Mouse (Mus musculus): ENCODE measurements around the gene Actl7a.
A peak's percentile ranks its signal among the peaks of the same experiment; 100 is the strongest.

Gene Actl7a

DNA sequence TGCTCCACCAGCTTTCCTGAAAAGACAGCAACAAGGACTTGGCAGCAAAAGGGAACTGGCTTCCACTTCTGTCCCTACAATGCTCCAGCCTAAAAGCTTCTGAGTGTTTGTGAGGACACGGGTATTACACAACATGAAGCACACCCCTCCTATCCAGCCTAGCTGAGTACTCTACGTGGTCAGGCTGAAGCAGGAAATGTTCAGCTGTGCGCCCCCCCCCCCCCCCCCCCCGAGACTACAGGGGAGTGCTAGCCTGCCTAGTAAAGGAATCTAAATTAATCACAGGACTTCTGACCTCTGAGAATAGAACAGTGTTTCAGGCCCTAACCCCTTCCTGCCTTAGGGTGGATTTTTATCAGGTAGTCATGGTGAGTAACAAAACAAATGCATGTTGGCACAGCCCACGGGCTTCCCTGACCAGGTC, 24.7 kb downstream of the Actl7a start:
- DNase-seq, result no peak

- DNase-seq, result no peak
These were observed 25.7 kb downstream of the Actl7a start for GRCm38 (mm10) chr4:56768913-56769312.

DNA sequence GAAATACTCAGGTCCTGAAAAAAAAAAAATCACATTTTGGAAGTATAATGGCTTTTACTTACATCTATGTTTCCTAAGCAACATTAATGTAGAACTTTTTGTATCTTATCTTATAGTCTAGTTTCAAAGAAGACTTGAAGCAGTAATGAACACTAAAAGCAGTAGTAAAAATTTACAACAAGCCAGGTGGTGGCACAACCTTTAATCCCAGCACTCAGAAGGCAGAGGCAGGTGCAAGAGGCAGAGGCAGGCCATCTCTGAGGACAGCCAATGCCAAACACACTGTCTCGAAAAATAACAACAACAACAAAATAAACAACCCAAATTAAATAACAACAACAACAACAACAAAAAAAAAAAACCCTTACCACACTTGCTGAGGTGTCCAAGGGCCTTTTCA, 27.9 kb downstream of the Actl7a start:
- no peak for DNase-seq

DNA sequence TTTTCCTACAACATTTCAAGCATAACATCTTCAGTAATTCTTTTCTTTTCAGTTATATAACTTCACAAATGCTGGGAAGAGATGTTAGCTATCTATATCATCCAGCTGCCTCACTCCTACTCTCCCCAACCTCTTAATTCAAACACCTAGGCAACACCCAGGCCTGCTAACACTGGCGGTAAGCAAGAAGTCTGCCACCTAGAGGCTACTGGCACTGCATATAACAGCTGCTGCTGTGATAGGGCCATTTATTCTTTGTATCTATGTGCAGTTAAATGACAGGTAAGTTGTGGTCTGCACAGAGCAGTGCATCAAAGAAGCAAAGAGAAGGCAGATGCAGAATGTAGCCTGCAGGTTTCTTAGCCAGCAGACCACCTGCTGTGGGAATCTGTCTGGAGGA, 48.2 kb downstream of the Actl7a start:
- DNase-seq, result peak; percentile 14
